Mouse (Mus musculus) layer of hippocampus, adult 11-12 months (tissue): ENCODE measurements at regions not wholly inside any gene's neighbourhood (a gene's known extent, or its start where the extent isn't known, plus 50 kb on each side); places are given as distances from the start of the nearest gene placed in this dataset.

Source experiments
- DNase-seq: peaks from one replicate; pipeline ENCODE4 v3.0.0; 2022; ENCODE audit warnings: low spot score

DNA sequence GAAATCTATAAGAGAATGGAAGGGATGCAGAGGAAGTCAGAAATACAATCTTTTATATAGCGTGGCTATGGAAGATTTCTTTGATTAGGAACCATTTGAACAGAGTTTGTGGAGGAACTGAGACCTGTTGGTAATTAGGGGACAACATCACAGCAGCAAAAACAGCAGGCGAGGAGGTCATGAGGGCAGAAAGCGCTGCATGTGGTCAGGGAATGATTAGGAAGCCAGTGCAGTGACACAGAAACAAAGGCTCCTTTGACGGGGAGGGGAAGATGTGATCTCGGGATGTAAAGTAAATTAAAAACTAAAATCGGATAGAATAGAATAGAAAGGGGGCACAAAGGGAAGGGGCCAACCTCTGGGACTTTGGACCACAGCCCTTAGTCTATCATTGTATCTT is 199.6 kb upstream of the Noct start:
- no peak for DNase-seq

DNA sequence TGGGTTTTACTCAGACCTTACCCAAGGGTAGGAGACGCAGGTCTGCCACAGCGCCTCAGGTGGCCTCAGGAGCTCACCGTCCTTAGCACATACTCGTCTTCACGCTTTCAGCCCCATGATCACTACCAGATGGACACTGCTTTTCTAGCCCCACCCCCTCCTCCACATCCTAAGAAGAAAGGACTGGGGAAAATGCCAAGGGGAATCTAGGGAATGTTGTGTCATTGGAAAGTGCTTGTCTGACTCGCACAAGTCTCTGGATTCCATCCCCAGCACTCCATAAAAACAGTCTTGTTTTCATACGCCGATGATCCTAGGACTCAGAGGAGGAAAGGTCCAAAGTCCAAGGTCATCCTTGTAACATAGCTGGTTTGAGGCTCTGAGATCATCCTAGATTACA is 192.4 kb upstream of the Noct start:
- DNase-seq, result no peak

DNA sequence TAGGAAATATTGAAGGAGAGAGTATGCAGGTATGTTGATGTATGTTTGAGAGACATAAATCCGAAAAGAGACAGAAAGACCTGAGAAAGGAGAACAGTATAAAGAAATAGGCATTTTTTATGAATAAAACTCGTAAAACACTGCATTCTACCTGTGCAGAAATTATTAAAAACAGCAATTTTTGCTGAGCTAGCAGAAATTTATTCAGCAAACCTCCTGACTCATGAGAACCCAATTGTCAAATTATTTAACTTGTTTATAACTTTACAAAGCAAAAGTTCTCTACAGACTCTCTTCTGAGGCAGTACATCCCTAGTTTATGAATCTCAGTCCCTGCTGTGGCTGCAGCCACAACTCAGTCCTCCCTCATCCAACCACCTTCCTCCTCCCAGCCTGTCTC is 191.0 kb upstream of the Noct start:
- no peak for DNase-seq

DNA sequence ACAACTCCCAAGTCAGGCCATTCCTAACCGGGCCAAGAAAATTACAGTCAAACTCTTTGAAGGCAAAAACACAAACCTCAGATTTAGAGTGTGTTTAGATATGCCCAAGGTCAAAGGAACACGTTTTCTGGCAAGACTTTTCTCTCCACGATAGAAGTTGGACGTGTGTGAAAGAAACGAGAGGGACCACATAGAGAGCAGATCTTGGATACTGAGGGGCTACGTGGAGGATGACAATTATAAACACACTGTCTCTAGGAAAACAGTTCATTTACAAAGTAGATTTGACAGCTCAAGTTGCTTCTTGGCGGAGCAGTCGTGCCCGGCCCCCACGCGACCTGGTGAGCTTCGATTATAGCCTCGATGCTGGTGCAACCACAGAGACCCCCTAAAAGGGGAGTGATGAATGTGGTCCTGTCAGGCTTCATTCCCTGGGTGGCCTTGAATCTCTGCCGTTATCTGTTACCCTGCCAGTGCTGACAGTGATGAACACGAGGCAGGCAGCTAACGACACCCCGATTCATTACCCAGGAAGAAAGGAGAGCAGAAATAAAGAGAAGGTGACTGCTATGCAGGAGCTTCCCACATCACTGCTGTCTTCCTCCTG is 187.4 kb upstream of the Noct start:
- DNase-seq, result no peak

DNA sequence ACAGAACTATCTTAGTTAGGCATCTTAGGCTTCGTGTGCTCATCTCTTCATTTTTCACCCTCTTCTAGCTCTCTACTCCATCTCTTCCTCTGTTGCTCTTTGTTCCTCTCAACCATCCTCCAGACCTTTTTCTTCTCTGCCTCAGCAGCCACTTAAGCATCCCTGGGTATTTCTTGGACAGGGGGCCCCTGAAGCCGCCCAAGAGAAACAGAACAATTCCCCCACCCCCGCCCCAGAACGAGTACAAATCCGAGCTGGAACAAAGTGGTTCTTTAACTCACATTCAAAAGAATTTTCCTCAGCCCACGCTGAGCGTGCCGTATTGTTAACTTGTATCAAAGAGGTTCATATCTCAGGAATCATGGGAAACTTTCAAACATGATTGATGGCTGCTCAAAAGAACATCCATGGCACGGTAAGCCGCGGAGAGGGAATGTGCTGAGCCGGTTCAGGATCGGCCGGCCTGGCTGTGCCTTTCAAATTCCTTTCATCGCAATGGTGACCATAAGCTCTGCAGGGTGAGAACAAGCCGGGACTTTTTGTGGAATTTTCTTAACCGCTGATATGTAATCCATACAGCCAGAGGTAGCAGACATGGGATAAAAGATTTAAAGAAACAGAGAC is 181.9 kb upstream of the Noct start:
- no peak for DNase-seq

DNA sequence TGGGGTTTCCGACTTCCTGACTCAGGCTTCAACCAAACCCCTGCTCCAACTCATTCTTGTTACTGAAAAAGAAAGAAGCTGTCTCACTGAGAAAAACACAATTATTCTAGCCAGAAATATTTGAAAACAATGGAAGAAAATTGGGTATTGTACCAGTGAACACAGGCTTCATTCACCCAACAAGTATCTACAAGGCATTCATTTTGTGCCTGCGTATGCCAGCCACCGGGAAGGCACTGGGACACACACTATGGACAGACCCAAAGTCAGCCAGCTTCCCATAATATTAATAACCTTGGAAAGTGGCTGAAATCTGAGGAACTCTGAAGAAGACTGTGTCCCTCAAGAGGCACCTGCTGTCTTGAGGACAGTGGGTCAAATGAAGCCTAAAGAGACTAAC is 175.5 kb upstream of the Noct start:
- no peak for DNase-seq

DNA sequence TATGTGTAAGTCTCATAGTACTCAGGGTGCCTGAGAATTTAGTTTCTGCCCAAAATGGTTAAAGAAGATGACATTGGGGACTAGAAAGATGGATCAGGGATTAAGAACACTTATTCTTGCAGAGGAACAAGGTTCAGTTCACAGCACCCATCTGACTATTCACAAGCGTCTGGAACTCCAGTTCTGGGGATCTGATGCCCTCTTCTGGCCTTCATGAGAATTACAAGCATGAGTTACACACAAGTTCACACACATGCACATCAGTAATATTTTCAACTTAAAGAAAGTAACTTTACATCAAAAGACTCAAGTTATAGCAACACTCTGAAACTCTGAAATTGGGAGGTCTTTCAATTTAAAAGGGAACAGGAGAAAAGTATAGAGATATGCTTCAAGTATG is 174.1 kb upstream of the Noct start:
- no peak for DNase-seq

DNA sequence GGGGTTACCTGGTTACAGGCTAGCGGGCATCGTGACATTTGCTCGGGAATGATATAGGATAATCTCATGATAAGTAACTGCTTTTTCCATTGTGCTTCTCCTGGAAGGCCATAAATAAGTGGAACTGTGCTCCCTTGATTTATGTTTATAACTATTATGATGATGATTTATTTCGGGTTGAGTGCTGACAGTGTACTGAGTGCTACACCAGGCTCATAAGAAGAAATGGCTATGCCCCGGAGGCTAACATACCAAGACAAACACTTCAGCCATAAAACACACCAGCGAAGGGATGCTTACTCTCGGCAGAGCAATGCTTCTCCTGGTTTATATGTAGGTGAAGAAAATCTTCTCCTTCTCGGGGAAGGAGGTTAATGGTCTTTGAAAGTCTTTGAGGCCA is 169.2 kb upstream of the Noct start:
- no peak for DNase-seq

DNA sequence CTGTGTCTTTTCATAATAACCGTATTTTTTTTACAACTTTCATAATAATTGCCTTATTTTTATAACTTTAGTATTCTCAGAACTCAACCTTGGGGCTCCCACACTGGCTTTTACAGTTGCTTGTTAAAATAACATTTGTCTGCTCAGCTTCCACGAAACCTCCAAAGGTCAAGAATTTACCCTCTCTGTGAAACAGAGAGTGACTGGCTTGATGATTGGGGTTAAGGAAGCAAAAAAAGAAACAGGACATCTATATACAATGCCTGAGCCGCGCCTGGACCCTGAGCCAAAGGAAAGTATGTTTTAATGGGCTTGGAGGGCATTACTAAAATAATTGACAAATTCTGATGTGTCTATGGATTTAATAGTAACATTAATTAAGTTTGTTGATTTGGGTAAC is 160.0 kb upstream of the Noct start:
- DNase-seq, result no peak

DNA sequence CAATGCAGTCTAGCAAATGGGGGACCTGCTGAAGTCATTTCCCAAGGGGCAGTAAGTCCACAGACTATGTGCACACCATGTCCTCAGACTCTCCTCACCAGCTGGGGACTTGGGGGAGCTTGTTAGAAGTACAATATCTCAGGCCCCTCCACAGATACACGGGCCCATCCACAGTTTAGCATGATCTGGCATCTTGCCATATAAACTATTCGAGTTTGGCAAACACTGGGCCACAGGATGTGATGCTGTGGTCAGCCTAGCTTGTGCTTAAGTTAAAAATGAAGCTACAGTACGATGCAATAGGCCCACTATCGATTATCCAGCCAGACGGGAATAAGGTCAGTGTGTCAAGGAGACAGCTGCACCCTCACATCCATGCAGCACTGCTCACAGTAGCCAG is 157.9 kb upstream of the Noct start:
- DNase-seq, result no peak

DNA sequence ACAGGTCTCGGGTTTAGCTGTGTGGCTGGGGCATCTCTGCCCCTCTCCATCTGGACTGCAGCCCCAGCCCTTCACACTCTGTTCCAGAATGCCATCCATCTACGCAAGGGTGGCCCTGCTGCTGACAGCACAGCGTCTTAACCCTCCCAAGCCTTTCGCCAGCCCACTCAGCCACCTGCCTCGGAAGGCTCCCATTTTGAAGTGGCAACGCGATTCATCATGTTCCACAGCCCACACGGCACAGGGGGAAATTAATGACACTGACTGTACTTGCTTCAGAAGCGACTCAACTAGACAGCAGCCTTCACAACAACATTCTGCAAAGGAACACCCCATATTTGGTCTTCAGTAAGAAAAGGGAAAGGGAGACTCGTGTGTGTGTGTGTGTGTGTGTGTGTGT is 151.8 kb upstream of the Noct start:
- DNase-seq, result peak; percentile 32

DNA sequence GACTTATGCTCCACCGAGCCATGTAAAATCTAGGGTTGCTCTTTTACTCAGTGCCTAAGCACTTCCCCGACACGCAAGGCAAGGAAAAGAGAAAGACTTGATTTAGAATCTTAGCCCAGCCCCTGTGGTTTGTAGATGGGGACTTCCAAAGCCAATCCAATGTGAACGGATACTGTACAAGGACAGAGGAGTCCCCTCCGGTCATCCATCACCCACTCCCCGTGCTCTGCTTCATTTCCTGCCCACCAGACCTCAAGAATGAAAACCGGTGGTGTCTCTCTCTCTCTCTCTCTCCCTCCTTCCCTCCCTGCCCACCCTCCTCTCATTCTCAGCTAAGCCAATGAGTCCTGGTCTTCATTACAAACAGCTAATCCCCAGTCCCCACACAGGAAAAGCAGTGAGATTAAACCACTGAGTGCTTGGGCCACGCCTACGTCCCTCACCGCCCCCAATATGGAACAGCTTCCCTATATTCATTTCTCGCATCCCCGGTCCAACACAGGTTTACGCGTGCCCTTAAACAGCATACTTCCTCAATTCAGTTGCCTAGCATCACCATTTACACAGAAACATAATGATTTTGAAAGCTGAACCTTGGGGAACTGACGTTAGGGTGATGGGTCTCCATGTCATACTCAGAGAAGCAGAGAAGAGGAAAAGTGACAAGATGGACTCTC is 151.1 kb upstream of the Noct start:
- no peak for DNase-seq

DNA sequence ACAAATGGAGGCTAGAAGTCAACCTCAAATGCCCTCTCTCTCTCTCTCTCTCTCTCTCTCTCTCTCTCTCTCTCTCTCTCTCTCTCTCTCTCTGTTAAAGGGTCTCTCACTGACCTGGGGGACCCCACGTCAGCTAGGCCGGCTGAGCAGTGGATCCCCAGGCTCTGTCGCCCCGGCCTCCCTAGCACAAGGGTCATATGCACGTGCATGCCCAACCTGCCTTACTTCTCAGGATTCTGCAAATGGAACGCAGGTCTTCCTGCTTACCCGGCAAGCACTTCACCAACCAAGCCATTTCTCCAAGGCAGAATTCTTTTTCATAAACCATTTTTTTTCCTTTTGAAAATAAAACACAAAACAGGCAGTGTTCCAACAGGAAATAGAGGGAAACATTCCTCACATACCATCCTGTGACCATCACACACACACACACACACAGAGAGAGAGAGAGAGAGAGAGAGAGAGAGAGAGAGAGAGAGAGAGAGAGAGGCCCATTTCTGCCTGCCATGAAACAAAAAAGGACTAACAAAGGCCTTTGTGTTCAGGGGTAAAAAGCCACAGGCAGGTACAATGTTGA is 150.4 kb upstream of the Noct start:
- no peak for DNase-seq

DNA sequence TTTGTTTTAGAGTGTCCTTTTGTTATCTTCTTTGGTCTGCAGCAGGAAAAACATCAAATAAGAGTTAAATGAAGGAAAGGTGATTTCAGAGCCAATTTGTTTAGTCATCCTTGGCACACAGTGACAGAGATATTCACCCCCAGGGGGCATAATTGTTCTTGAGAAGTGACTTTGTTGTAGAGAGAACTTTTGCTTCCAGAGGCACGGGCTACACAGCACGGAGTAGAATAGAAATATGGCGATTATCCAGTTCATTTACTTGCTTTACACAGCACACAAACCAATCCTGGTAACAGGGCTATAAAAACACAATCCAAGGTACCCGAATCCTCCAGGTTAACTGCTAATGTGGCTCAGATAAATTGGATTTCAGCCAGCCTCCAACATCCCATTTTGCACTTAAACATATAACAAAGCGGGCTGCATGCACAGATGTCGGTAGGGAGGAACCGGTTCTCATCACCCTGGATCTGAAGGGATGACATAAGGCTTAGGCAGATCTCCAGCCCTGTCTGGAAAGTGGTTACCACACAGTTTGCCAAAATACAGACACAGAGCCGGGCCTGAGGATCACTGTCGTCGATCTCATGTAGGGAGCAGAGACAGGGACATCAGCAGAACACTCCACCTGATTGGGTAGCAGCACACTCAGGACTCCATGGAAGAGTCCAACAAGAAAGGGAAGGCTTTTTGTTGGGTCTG is 148.9 kb upstream of the Noct start:
- peak; percentile 35 for DNase-seq

DNA sequence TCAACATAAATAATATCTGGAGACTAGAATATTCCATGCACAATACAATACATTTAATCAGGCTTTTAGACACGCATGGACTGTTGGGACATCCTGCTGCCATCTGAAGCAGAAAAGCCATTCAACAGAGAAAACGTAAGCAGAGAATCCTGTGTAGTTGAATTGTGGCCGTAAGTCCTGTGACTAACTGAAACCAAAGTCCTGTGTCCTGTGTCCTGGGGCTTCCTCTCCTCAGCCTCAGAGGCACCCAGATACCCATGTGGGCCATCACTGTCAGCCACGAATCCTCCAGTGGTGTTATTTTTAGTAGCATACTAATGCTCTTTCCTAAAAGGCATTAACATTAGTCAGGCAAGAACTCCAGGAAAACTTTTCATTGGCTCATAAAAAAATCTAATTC is 145.8 kb upstream of the Noct start:
- DNase-seq, result no peak

DNA sequence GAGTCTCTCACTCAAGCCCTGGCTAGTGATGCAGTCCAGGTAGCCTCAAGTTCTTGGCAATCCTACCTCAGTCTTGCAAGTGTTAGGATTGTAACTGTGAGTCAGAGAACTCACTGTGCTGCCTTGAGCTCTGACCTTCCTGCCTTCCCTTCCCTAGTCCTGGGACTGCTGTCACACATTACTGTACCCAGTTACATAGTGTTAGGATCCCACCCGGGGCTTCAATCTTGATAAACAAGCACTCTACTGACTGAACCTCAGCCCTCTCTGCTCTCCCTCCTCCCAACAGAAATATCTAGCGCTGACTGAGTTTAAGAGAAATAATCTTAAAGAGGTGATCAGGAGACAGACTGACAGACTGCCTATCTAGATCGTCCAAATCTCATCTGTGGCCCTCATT is 143.8 kb upstream of the Noct start:
- no peak for DNase-seq

DNA sequence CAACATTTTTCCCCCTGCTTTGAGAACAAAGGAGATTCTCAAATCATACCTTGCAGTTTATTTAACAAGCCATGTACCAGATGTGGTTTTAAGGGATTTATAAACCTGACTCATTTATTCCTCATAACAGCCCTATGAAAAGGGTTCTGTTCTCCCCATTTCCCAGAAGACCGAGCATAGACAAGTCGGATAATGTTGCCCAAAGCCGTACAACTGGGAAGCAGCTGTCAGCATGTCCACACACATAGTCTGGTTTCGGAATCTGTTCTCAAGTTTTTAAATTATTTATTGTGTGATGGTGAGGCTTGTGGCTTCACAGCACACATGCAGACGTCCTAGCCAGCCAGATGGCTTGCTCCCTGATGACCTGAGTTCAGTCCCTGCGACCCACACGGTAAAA is 143.4 kb upstream of the Noct start:
- DNase-seq, result no peak

DNA sequence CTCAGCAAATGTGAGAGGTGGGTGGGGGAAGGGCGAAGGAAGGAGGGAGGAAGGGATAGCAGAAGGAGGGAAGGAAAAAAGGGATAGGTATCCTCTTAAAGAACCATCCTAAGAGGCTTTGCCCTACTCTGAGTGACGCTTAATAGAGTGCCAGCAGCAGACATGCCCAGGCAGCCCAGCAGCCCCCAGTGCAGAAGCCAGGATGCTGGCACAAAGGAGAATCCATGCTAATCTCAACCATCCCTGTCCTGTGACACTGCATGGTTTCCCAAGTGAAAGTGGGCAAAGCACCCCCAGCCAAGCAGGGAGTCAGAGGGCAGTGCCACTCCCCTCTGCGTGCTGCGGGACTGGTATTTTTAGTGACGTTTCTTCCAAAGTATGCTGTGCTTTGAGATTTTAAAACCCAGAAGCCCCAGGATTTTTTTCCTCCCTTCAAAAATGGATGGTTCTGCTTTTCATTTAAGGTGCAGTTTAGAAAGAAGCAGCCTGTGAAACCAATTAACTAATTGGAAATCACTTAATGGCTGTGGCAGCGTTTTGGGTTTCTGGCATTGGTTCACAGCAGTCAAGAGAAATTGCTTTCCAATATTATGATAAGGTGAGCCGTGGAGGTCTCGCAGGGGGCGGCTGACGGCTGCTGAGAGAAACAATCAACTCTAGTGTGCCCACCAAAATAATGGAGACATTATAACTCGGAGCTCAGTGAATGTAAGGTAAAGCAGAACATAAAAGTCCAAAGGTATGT is 141.2 kb upstream of the Noct start:
- DNase-seq, result no peak

DNA sequence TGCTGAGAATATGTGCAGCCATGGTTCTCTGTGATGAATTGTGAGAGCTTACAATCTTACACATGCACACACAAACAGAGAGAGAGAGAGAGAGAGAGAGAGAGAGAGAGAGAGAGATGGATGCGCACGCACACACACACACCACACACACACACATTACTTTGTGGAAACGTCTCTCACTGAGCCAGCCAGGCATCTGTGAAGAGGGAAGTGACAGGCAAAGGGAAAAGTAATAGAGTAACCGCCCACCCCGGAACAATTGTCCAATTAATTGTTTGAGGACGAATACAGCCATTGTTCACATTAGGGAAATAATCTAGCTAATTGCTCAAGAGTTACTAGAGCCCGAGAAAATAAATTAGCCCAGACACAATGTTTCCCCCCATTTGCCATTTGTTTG is 140.7 kb upstream of the Noct start:
- DNase-seq, result no peak

DNA sequence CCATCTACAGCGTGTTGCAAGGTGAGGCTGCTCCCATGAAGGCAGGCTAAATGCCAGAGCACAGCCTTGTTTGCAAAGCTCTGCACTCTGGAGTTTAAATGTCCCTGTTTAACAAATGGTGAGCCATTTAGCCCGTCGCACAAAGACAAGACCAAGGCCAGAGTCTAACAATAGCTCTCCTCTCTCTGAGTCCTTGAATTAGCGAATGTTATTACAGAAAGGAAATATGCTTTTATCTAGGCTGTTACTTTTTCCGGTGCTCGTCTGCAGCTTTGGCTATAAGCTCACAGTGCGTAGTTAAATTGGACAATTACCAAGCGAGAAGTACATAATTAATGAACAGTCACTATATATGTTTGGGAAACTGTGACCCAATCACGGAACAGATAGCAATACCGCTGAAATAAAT is 137.8 kb upstream of the Noct start:
- no peak for DNase-seq

DNA sequence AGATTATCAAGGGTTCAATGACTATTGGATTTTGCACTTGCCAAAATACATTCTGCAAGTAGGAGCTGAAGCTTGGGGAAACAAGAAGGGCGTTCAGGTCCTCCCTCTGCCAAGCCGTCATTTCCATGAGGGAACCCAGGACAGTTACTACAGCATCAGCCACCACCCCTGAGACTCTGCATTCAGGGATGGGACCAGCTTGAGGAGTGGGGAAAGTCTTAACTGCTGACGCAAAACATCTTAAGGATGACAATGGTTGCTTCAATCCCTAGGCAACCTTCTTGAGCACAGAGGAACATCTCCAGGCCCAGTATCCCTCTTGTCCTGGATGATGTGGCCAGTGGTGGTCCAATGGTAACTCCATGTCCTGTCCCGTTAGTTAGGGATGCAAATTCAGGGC is 137.2 kb upstream of the Noct start:
- DNase-seq, result no peak

DNA sequence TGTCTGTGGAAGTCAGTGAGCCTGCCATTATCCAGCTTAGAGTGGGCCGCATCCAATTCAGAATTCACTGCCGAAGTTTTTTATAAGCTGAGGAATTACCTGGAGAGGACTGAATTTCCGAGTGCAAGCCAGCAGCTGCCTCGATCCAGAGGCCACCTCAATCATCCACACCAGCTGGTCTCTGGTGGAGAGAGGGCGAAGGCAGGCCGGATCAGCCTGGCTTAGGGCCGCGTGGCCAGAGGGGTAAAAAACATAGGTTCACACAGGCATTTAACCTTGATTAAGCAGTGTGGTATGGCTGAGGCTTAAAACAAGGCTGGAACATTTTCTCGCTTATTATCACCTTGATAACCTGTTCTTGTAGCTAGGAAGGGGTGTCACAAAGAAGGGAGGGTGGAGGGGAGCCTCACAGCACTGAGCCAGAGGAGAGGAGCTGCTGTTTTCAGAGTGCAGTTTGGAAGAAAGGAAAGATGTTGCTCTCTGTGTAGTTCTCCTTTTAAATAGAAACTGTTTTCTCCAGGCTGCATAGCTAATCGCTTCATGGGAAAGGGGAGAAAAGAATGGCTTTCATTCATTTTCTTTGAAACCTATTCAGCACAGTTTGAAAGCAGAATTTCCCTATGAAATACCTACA is 135.1 kb upstream of the Noct start:
- no peak for DNase-seq
